Mouse (Mus musculus): ENCODE measurements around the gene Gm10058. TPM values are rescaled to one million over a fixed set of nuclear protein-coding genes. Genes with fewer than 3 reads are reported as not detected.
"Not testable (repeated sequence)": the region's sequence is repeated elsewhere in the genome, so short reads cannot be mapped to it uniquely, and the experiment has no call there.

Gene Gm10058
- total RNA-seq (2021) = not detected
- long read RNA-seq, experiment 1 = 0 reads
- long read RNA-seq, experiment 2 = 0 reads

- DNase-seq = not testable (repeated sequence)
Measured at GRCm38 (mm10) chrX:27946785-27947184, at the start of gene Gm10058. Gm10058 (minus strand) TSS chrX:27946885.
